Mouse (Mus musculus) thymus, adult 2 months (tissue): ENCODE results near the gene Gsg1l. TPM values are rescaled to one million over a fixed set of nuclear protein-coding genes. Genes with fewer than 3 reads are reported as not detected.

Experiments used
- DNase-seq: peaks from one replicate; pipeline ENCODE4 v3.0.0; 2021
- H3K27ac ChIP-seq: fragments of 200-500 bp; 2 replicates; pipeline ENCODE4 v1.5.1; 2012; ENCODE audit warnings: low read length, control low read depth; ENCODE audit not compliant: control insufficient read depth, insufficient read depth
- H3K27me3 ChIP-seq: fragments of 200-500 bp; 2 replicates; pipeline ENCODE4 v1.6.1; 2012; ENCODE audit warnings: mild to moderate bottlenecking, low read length, moderate library complexity, mixed read lengths; ENCODE audit not compliant: control insufficient read depth, insufficient read depth
- H3K36me3 ChIP-seq: fragments of 200-500 bp; 2 replicates; pipeline ENCODE4 v1.6.1; 2012; ENCODE audit warnings: mild to moderate bottlenecking, low read length, moderate library complexity; ENCODE audit not compliant: control insufficient read depth, insufficient read depth
- H3K4me1 ChIP-seq: fragments of 200-500 bp; replicated peaks from 2 replicates; pipeline ENCODE4 v1.6.1; 2012; ENCODE audit warnings: low read length; ENCODE audit not compliant: control insufficient read depth, insufficient read depth
- H3K4me3 ChIP-seq: fragments of 200-500 bp; 2 replicates; pipeline ENCODE4 v1.5.1; 2012; ENCODE audit warnings: mild to moderate bottlenecking, low read length, control low read depth, moderate library complexity; ENCODE audit not compliant: control insufficient read depth, insufficient read depth
- CTCF ChIP-seq: fragments of 200-500 bp; IDR thresholded peaks from 2 replicates; pipeline ENCODE4 v1.5.1; 2012; ENCODE audit warnings: mild to moderate bottlenecking, control low read depth, low read length, moderate library complexity, borderline replicate concordance; ENCODE audit not compliant: control insufficient read depth, poor library complexity, insufficient read depth; ENCODE audit errors: extremely low read depth
- POLR2A ChIP-seq: fragments of 200-500 bp; IDR thresholded peaks from 2 replicates; pipeline ENCODE4 v1.6.1; 2012; ENCODE audit warnings: mild to moderate bottlenecking, low read length, control low read depth, moderate library complexity; ENCODE audit not compliant: control insufficient read depth, poor library complexity, insufficient read depth; ENCODE audit errors: extremely low read depth
- WGBS: fragments of 180-500 bp; shearing (Covaris S2); methylation state at CpG from one replicate; pipeline ENCODE4 v1.1.7; 2018; 5-methylcytosine and 5-hydroxymethylcytosine counted together
- polyA plus RNA-seq: library from polyadenylated mRNA; depleted of rRNA; stranded (reverse); fragments of >200 nt; gene quantifications from 2 replicates; pipeline ENCODE4 v1.2.3, GENCODE M21; 2012

The Gsg1l gene
- polyA plus RNA-seq, 1 experiment, result 0.94 TPM

GRCm38 (mm10) chr7:126070321-126070720 lies 11.9 kb downstream of the Gsg1l start:
- Histone ChIP-seq H3K27me3 (no peaks in the 10 kb centered on the region), H3K4me3 (no peak overlapping the region), H3K36me3 (no peaks in the 10 kb centered on the region), H3K27ac (no peak overlapping the region), H3K4me1 (no peaks in the 10 kb centered on the region)
- over 99% methylated on average over 4 of the region's 4 CpGs for WGBS
- no peak for TF ChIP-seq POLR2A
- TF ChIP-seq CTCF, result no peak
- DNase-seq, result no peak

GRCm38 (mm10) chr7:126066777-126067176 lies 15.4 kb downstream of the Gsg1l start:
- no peak for DNase-seq
- H3K27ac ChIP-seq, result no peak overlapping the region
- H3K4me3 ChIP-seq, result no peak overlapping the region
- no peaks in the 10 kb centered on the region for H3K4me1 ChIP-seq
- H3K36me3 ChIP-seq, result no peaks in the 10 kb centered on the region
- H3K27me3 ChIP-seq, result no peaks in the 10 kb centered on the region
- TF ChIP-seq CTCF (no peak), POLR2A (no peak)
- whole genome bisulfite sequencing, result 79% methylated on average over 14 of the region's 14 CpGs

- H3K4me3 ChIP-seq, result no peak overlapping the region
- DNase-seq, result no peak
- WGBS, result 79% methylated on average over 5 of the region's 5 CpGs
- H3K4me1 ChIP-seq, result no peaks in the 10 kb centered on the region
- H3K27me3 ChIP-seq, result no peaks in the 10 kb centered on the region
- TF ChIP-seq POLR2A, result no peak
- TF ChIP-seq CTCF, result no peak
- H3K27ac ChIP-seq, result no peak overlapping the region
- H3K36me3 ChIP-seq, result no peaks in the 10 kb centered on the region
Measured at GRCm38 (mm10) chr7:126065243-126065876, 16.9 kb downstream of the Gsg1l start.

GRCm38 (mm10) chr7:126062228-126062627 lies 20.0 kb downstream of the Gsg1l start:
- Histone ChIP-seq H3K27me3 (no peaks in the 10 kb centered on the region), H3K27ac (no peak overlapping the region), H3K4me1 (no peaks in the 10 kb centered on the region), H3K4me3 (no peak overlapping the region), H3K36me3 (no peaks in the 10 kb centered on the region)
- 91% methylated on average over 4 of the region's 4 CpGs for WGBS
- TF ChIP-seq CTCF (no peak), POLR2A (no peak)
- no peak for DNase-seq

GRCm38 (mm10) chr7:126058918-126059317 lies 23.3 kb downstream of the Gsg1l start:
- no peak for TF ChIP-seq POLR2A
- no peak for TF ChIP-seq CTCF
- Histone ChIP-seq H3K36me3 (no peaks in the 10 kb centered on the region), H3K27me3 (no peaks in the 10 kb centered on the region), H3K4me3 (no peak overlapping the region), H3K27ac (no peak overlapping the region), H3K4me1 (no peaks in the 10 kb centered on the region)
- no peak for DNase-seq
- 78% methylated on average over 7 of the region's 7 CpGs for WGBS

- TF ChIP-seq POLR2A, result no peak
- TF ChIP-seq CTCF, result no peak
- WGBS, result 63% methylated on average over 10 of the region's 10 CpGs
- no peak overlapping the region for H3K4me3 ChIP-seq
- no peaks in the 10 kb centered on the region for H3K27me3 ChIP-seq
- H3K4me1 ChIP-seq, result no peaks in the 10 kb centered on the region
- no peak for DNase-seq
- no peak overlapping the region for H3K27ac ChIP-seq
- no peaks in the 10 kb centered on the region for H3K36me3 ChIP-seq
Measured at GRCm38 (mm10) chr7:126057332-126057914, 24.8 kb downstream of the Gsg1l start.
